Comparison of ENCODE assay signal across 8 mouse cellular contexts in the genomic region with DNA sequence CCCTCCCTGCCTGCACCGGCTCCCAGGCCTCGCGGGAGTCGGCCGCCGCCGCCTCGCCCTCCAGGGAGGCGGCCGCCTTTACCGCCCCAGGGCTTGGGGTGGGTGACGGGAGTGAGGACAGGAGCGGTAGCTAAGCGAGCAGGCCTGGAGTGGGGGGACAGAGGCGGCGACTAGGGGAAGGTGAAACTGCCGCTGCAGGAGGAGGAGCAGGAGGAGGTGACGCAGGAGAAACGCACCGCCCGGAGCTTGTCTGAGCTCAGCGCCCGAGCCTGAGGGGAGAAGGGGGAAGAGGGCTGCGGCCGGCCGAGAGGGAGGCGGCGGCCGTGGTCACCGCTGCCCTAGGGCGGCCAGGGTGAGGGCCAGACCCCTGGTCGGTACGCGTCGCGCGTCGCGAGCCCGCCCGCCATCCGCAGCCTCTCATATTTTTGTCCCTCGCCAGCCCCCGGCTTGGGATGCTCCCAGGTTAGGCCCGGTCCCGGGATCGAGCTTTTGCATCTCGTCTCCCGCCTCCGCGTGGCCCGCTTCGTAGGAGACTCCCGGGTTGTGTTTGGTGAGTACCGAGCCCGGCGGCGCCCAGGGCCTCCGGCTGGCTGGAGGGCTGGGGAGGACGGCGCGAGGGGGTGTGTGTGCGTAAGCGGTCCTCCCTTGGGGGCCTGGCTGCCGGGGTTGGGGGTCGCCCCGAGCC. TPM values are rescaled to one million over a fixed set of nuclear protein-coding genes. Genes with fewer than 3 reads are reported as not detected.
DNase-seq lines count a peak whose midpoint lies in the region; ATAC-seq and TF ChIP-seq lines count a peak whose summit lies in the region.

No protein-coding gene starts in this region.

- peak overlapping the region; percentile 98 for H3K27ac ChIP-seq in gastrocnemius, adult 2 months
- peak overlapping the region; percentile 96 for H3K27ac ChIP-seq in hindbrain, postnatal 0 days

- TF ChIP-seq CTCF in gastrocnemius, adult 2 months (IDR thresholded peaks at IDR 0.05) = no peak
- TF ChIP-seq CTCF in hindbrain, postnatal 0 days (IDR thresholded peaks at IDR 0.05; ENCODE audit: low read depth) = no peak

- no peaks in the 10 kb centered on the region for H3K4me1 ChIP-seq in hindbrain, postnatal 0 days (ENCODE audit: insufficient read depth, low read length)

- no peaks in the 10 kb centered on the region for H3K36me3 ChIP-seq in hindbrain, postnatal 0 days (ENCODE audit: insufficient read depth, low read length)

- WGBS in hindbrain, postnatal 0 days = 30% methylated on average over 54 of the region's 67 CpGs

- H3K9me3 ChIP-seq in hindbrain, postnatal 0 days (ENCODE audit: low read length) = no peaks in the 10 kb centered on the region

- DNase-seq in R1 (ENCODE audit: low read depth, low spot score) = peak; percentile 57
- peak; percentile 71 to 72 for DNase-seq in cerebellum, postnatal 25 days
- DNase-seq in gastrocnemius, adult 2 months = peak; percentile 77
- DNase-seq in hindbrain, postnatal 0 days (ENCODE audit: low spot score) = peak; percentile 53
- peak; percentile 34 to 44 for DNase-seq in left cerebral cortex, adult 8-10 months (ENCODE audit: low spot score in 2 of 2)
- peak; percentile 47 to 59 for DNase-seq in right cerebral cortex, adult 2 months (ENCODE audit: low spot score in 2 of 2)
- DNase-seq in urinary bladder, postnatal 14 days (ENCODE audit: low spot score) = peak; percentile 68

- intact Hi-C loops in gastrocnemius, adult 2 months (cut with DNase I) = loop anchor here (1.0 to 5.0 kb wide), 3 partner anchors 30 to 395 kb away; no protein-coding TSS in a partner anchor

- peak; percentile 6; the same call in 1 of the 2 replicates for ATAC-seq in hindbrain, postnatal 0 days
- ATAC-seq in megakaryocyte, adult 5-6 weeks (ENCODE audit: poor library complexity, severe bottlenecking) = peak; percentile 75

- H3K27me3 ChIP-seq in hindbrain, postnatal 0 days (ENCODE audit: insufficient read depth, low read length) = no peaks in the 10 kb centered on the region; the same call in 1 of the 2 replicates

- peak overlapping the region; percentile 55 for H3K4me2 ChIP-seq in hindbrain, postnatal 0 days (ENCODE audit: low read depth, low read length)

- H3K9ac ChIP-seq in hindbrain, postnatal 0 days (replicated peaks; ENCODE audit: low read length) = peak overlapping the region; percentile 90

- peak overlapping the region; percentile 90 for H3K4me3 ChIP-seq in gastrocnemius, adult 2 months
- H3K4me3 ChIP-seq in hindbrain, postnatal 0 days (ENCODE audit: low read length) = peak overlapping the region; percentile 67

RNA-seq across cellular contexts. Expression of a gene that starts 0.6 kb away (rescaled TPM):
- 100 to 1,000 TPM; 130 to 150 TPM for total RNA-seq in gastrocnemius, adult 2 months (2021)
- total RNA-seq in hindbrain, postnatal 0 days (2014; rRNA removed) = 259 and 270 TPM in 2 replicates
- 28.2 and 29.0 TPM in 2 replicates for polyA plus RNA-seq in hindbrain, postnatal 0 days (2015; fragmentation: Nextera tagmentation; extraction: Ambion mirVana)
- total RNA-seq in left cerebral cortex, adult 8-10 months (2022) = 100 to 1,000 TPM; 213 to 269 (median 245) TPM
- 98.3 and 106 TPM in 2 replicates for total RNA-seq in megakaryocyte, adult 5-6 weeks (2015)
- 94.6 and 121 TPM in 2 replicates for total RNA-seq in megakaryocyte, adult 5-6 weeks (2017)

Comparison
In these comparisons a context has a peak if more than half of its experiments do, and no peak if none do; other contexts are left out.
1. Peak in every context shown above with its lines: DNase-seq, ATAC-seq, H3K4me3 ChIP-seq and H3K27ac ChIP-seq.